Mouse (Mus musculus) hindbrain, embryonic 15.5 days (tissue): Measurements from ENCODE around the gene Hist1h1d. TPM values are rescaled to one million over a fixed set of nuclear protein-coding genes. Genes with fewer than 3 reads are reported as not detected.

Experiments used
- ATAC-seq: fragments of 200-750 bp; cut with Nextera tagmentation; 2 replicates; pipeline ENCODE4 v1.8.0; 2017; ENCODE audit warnings: low read depth, moderate number of reproducible peaks, moderate TSS enrichment; ENCODE audit not compliant: low FRiP score
- H3K27ac ChIP-seq: fragments of 300-500 bp; sonication (generic); replicated peaks from 2 replicates; pipeline ENCODE4 v1.5.1; 2015; ENCODE audit warnings: mild to moderate bottlenecking, inconsistent platforms
- H3K27me3 ChIP-seq: fragments of 300-500 bp; sonication (generic); 2 replicates; pipeline ENCODE4 v1.6.1; 2015; ENCODE audit warnings: control low read depth, inconsistent platforms
- H3K36me3 ChIP-seq: fragments of 300-500 bp; sonication (generic); 2 replicates; pipeline ENCODE4 v1.6.1; 2015; ENCODE audit warnings: control low read depth, inconsistent platforms
- H3K4me1 ChIP-seq: fragments of 300-500 bp; sonication (generic); replicated peaks from 2 replicates; pipeline ENCODE4 v1.6.1; 2015; ENCODE audit warnings: control low read depth, inconsistent platforms
- H3K4me2 ChIP-seq: fragments of 300-500 bp; sonication (generic); 2 replicates; pipeline ENCODE4 v1.6.1; 2015; ENCODE audit warnings: moderate library complexity, mild to moderate bottlenecking, inconsistent platforms
- H3K4me3 ChIP-seq: fragments of 300-500 bp; sonication (generic); 2 replicates; pipeline ENCODE4 v1.5.1; 2015; ENCODE audit warnings: mild to moderate bottlenecking, inconsistent platforms
- H3K9ac ChIP-seq: fragments of 300-500 bp; sonication (generic); 2 replicates; pipeline ENCODE4 v1.6.1; 2015; ENCODE audit warnings: inconsistent platforms
- H3K9me3 ChIP-seq: fragments of 300-500 bp; sonication (generic); 2 replicates; pipeline ENCODE4 v1.6.1; 2016; ENCODE audit warnings: control low read depth, inconsistent platforms
- WGBS: fragments of 180-500 bp; shearing (Covaris S2); methylation state at CpG from one replicate; pipeline ENCODE4 v1.1.7; 2015; 5-methylcytosine and 5-hydroxymethylcytosine counted together
- polyA plus RNA-seq: library from polyadenylated mRNA; unstranded; fragments of >200 nt; fragmentation: Nextera tagmentation; extraction: Ambion mirVana; gene quantifications from 2 replicates; pipeline ENCODE4 v1.2.1, GENCODE M21; 2015

Gene Hist1h1d
- 0.10 and 0.12 TPM in 2 replicates for polyA plus RNA-seq

GRCm38 (mm10) chr13:23552962-23553361, at the start of gene Hist1h1d:
Hist1h1d (plus strand) TSS chr13:23553262.
- ATAC-seq = no peak
- peaks cover 38% of the 10 kb centered on the region for H3K4me1 ChIP-seq
- H3K4me2 ChIP-seq = peak within 1 kb of the TSS; percentile 100
- H3K27me3 ChIP-seq = no peaks in the 10 kb centered on the region
- no peaks in the 10 kb centered on the region for H3K36me3 ChIP-seq
- 0 out of 2 replicates have a peak within 1 kb of the TSS, but pooled peaks have one; percentile 87 for H3K27ac ChIP-seq
- H3K4me3 ChIP-seq = no peak within 1 kb of the TSS
- no peaks in the 10 kb centered on the region for H3K9me3 ChIP-seq
- H3K9ac ChIP-seq = 0 out of 2 replicates have a peak within 1 kb of the TSS, but pooled peaks have one; percentile 17

GRCm38 (mm10) chr13:23503797-23504196, 49.3 kb upstream of the Hist1h1d start:
- Histone ChIP-seq H3K9ac (no peak overlapping the region), H3K27me3 (peaks cover 14% of the 10 kb centered on the region), H3K27ac (no peak overlapping the region), H3K4me1 (peaks cover 13% of the 10 kb centered on the region; the same call in 1 of the 2 replicates), H3K36me3 (no peaks in the 10 kb centered on the region), H3K4me3 (peak overlapping the region; percentile 12; the same call in 1 of the 2 replicates), H3K9me3 (no peaks in the 10 kb centered on the region), H3K4me2 (peak overlapping the region; percentile 39)
- 0 out of 2 replicates have a peak, but pooled peaks have one; percentile 39 for ATAC-seq
- 2% methylated on average over 9 of the region's 9 CpGs for WGBS

GRCm38 (mm10) chr13:23505662-23506345, 47.3 kb upstream of the Hist1h1d start:
- no peak for ATAC-seq

GRCm38 (mm10) chr13:23506351-23506750, 46.7 kb upstream of the Hist1h1d start:
- 6% methylated on average over 13 of the region's 13 CpGs for whole genome bisulfite sequencing
- Histone ChIP-seq H3K9me3 (no peaks in the 10 kb centered on the region), H3K27ac (no peak overlapping the region), H3K27me3 (peaks cover 6% of the 10 kb centered on the region), H3K4me2 (peak overlapping the region; percentile 43), H3K9ac (no peak overlapping the region), H3K36me3 (no peaks in the 10 kb centered on the region), H3K4me1 (peaks cover 12% of the 10 kb centered on the region; the same call in 1 of the 2 replicates), H3K4me3 (peak overlapping the region; percentile 9)
- no peak for ATAC-seq

More at GRCm38 (mm10) chr13:23505662-23506345, 47.3 kb upstream of the Hist1h1d start:
- Histone ChIP-seq H3K9ac (no peak overlapping the region), H3K4me3 (peak overlapping the region; percentile 9), H3K27me3 (peaks cover 6% of the 10 kb centered on the region), H3K36me3 (no peaks in the 10 kb centered on the region), H3K9me3 (no peaks in the 10 kb centered on the region), H3K4me2 (peak overlapping the region; percentile 43), H3K27ac (no peak overlapping the region), H3K4me1 (peaks cover 12% of the 10 kb centered on the region; the same call in 1 of the 2 replicates)
- WGBS = 6% methylated on average over 14 of the region's 14 CpGs

- peaks cover 12% of the 10 kb centered on the region; the same call in 1 of the 2 replicates for H3K4me1 ChIP-seq
- peaks cover 3% of the 10 kb centered on the region; the same call in 1 of the 2 replicates for H3K27me3 ChIP-seq
- no peaks in the 10 kb centered on the region for H3K9me3 ChIP-seq
- H3K36me3 ChIP-seq = no peaks in the 10 kb centered on the region
- 21% methylated on average over 14 of the region's 14 CpGs for WGBS
- no peak overlapping the region for H3K27ac ChIP-seq
- H3K9ac ChIP-seq = no peak overlapping the region
- H3K4me2 ChIP-seq = peak overlapping the region; percentile 43
- ATAC-seq = no peak
- no peak overlapping the region for H3K4me3 ChIP-seq
Measured at GRCm38 (mm10) chr13:23506819-23507515, 46.1 kb upstream of the Hist1h1d start.

- WGBS = 42% methylated on average over 1 of the region's 1 CpGs
- no peaks in the 10 kb centered on the region for H3K9me3 ChIP-seq
- H3K9ac ChIP-seq = no peak overlapping the region
- no peak overlapping the region for H3K4me2 ChIP-seq
- H3K27me3 ChIP-seq = peaks cover 3% of the 10 kb centered on the region; the same call in 1 of the 2 replicates
- H3K4me1 ChIP-seq = peaks cover 10% of the 10 kb centered on the region; the same call in 1 of the 2 replicates
- no peak overlapping the region for H3K27ac ChIP-seq
- no peaks in the 10 kb centered on the region for H3K36me3 ChIP-seq
- no peak for ATAC-seq
- no peak overlapping the region for H3K4me3 ChIP-seq
Measured at GRCm38 (mm10) chr13:23510127-23510526, 42.9 kb upstream of the Hist1h1d start.

- H3K27ac ChIP-seq = no peak overlapping the region
- no peaks in the 10 kb centered on the region for H3K9me3 ChIP-seq
- peaks cover 7% of the 10 kb centered on the region for H3K4me1 ChIP-seq
- no peak overlapping the region for H3K4me2 ChIP-seq
- H3K4me3 ChIP-seq = no peak overlapping the region
- 92% methylated on average over 1 of the region's 1 CpGs for WGBS
- H3K36me3 ChIP-seq = no peaks in the 10 kb centered on the region
- no peak overlapping the region for H3K9ac ChIP-seq
- no peak for ATAC-seq
- no peaks in the 10 kb centered on the region for H3K27me3 ChIP-seq
Measured at GRCm38 (mm10) chr13:23513517-23513916, 39.5 kb upstream of the Hist1h1d start.

GRCm38 (mm10) chr13:23515281-23515680, 37.8 kb upstream of the Hist1h1d start:
- Histone ChIP-seq H3K9ac (no peak overlapping the region), H3K36me3 (no peaks in the 10 kb centered on the region), H3K4me1 (peaks cover 17% of the 10 kb centered on the region), H3K4me2 (no peak overlapping the region), H3K4me3 (no peak overlapping the region), H3K27ac (no peak overlapping the region), H3K9me3 (no peaks in the 10 kb centered on the region), H3K27me3 (no peaks in the 10 kb centered on the region)
- WGBS = 76% methylated on average over 5 of the region's 5 CpGs
- no peak for ATAC-seq

GRCm38 (mm10) chr13:23515826-23516620, 37.0 kb upstream of the Hist1h1d start:
- Histone ChIP-seq H3K4me3 (peak overlapping the region; percentile 56), H3K4me2 (peak overlapping the region; percentile 91), H3K36me3 (no peaks in the 10 kb centered on the region), H3K27ac (no peak overlapping the region), H3K27me3 (no peaks in the 10 kb centered on the region), H3K4me1 (peaks cover 17% of the 10 kb centered on the region), H3K9ac (peak overlapping the region; percentile 42), H3K9me3 (no peaks in the 10 kb centered on the region)
- WGBS = 55% methylated on average over 15 of the region's 15 CpGs
- no peak for ATAC-seq

GRCm38 (mm10) chr13:23516822-23517602, 36.0 kb upstream of the Hist1h1d start:
- Histone ChIP-seq H3K4me3 (peak overlapping the region; percentile 56), H3K36me3 (no peaks in the 10 kb centered on the region), H3K9me3 (no peaks in the 10 kb centered on the region), H3K9ac (peak overlapping the region; percentile 29; the same call in 1 of the 2 replicates), H3K4me2 (peak overlapping the region; percentile 91), H3K27ac (peak overlapping the region; percentile 58; the same call in 1 of the 2 replicates), H3K4me1 (peaks cover 17% of the 10 kb centered on the region), H3K27me3 (no peaks in the 10 kb centered on the region)
- WGBS = under 1% methylated on average over 19 of the region's 19 CpGs
- ATAC-seq = peak; percentile 57; the same call in 1 of the 2 replicates
